Mouse (Mus musculus): ENCODE results near the gene Dennd4b. TPM values are rescaled to one million over a fixed set of nuclear protein-coding genes. Genes with fewer than 3 reads are reported as not detected.

The Dennd4b gene
- polyA plus RNA-seq, 1 experiment from 2014 or later, result 4.7 TPM

DNA sequence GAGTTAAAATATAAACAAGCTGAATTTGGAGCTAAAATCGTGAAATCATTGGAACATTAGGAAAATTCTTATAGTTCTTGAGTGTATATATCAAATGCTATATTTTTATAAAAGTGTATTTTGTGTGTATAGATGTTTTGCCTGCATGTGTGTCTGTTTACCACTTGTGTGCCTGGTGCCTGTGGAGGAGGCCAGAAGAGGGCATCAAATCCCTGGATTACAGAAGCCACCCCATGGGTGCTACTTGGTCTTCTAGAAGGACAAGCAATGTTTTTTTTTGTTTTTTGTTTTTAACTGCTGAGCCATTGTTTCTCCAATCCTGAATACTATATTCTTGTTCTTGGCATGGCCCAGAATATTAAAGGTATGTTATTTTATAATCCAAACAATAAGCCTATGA lies 25.6 kb downstream of the Dennd4b start:
- H3K4me3 ChIP-seq, result no peak overlapping the region
- H3K27me3 ChIP-seq, result no peaks in the 10 kb centered on the region
- WGBS, result 94% methylated on average over 1 of the region's 1 CpGs
- H3K4me1 ChIP-seq, result peaks cover 16% of the 10 kb centered on the region; the same call in 1 of the 2 replicates
- H3K9me3 ChIP-seq, result no peaks in the 10 kb centered on the region
- no peak for ATAC-seq (ENCODE audit: insufficient number of reproducible peaks, low FRiP score, low TSS enrichment, low read depth)
- H3K4me2 ChIP-seq, result no peak overlapping the region
- H3K27ac ChIP-seq, result no peak overlapping the region
- no peaks in the 10 kb centered on the region; the same call in 1 of the 2 replicates for H3K36me3 ChIP-seq
- no peak overlapping the region for H3K9ac ChIP-seq

DNA sequence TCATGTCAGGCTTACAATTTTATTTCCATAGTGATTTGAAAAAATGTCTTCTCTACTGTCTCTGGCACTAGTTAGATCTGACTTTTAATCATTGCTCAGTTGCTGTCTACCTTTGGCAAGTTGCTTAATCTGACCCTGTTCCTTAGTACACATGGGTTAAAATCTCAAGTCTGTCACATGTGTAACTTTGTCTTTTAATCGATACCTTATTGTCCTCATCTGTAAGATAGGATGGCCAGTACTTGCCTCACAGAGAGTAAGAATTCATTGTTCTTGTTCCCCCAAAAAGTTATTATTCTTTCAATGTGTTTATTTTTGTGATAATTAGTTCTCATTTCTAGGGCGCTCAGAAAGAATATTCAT lies 27.0 kb downstream of the Dennd4b start:
- Histone ChIP-seq H3K4me2 (peak overlapping the region; percentile 54), H3K4me3 (peak overlapping the region; percentile 76)

DNA sequence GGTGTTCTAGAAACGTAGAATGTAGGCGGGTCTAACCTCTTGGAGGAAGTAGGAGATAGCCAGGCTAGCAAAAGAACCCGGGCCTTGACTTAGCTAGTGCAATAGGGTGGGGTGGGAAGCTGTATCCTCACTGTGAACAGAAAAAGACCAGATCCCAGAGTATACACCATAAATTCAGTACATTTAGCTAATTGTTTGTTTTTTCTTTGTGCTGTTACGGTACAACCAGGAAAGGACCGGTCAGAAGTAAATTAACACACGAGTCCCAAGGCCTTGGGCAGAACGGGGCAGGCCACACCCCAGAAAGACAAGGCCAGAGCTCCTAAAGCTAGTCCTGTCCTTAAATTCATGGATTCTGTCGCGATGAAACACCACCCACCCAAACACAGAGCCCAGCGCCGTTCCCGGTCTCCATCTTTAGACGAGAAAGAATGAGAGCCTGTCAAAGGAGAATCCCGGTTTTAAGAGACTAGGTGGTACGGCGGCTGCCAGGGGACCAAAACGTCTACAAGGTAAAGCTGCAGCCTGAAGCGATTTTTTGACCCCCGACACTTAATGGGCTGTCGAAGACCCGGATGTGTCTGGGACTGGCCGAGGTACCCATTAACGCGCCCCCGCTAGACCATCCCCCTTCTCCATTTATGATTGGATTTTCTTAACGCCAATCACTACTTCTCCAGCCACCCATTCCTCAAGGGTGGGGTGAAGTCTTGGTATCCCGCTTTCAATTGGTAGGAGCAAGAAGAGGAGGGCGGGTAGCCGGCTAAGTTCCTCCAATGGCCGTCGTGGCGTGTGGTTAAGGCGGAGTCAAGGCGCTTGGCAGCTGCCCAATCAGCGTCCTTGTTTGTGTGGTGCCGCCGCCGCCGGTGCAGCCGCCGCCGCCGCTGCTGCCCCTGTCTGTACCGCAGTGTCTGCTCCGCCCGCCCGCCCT lies 27.6 kb downstream of the Dennd4b start, which contains the start of gene Gatad2b:
Gatad2b (plus strand) TSS at position 834 of the 931 bp plus-strand sequence.
- Histone ChIP-seq H3K4me2 (peak within 1 kb of the TSS; percentile 68), H3K9me3 (no peaks in the 10 kb centered on the region), H3K4me3 (peak within 1 kb of the TSS; percentile 76), H3K4me1 (peaks cover 17% of the 10 kb centered on the region; the same call in 1 of the 2 replicates), H3K9ac (peak within 1 kb of the TSS; percentile 85), H3K27ac (peak within 1 kb of the TSS; percentile 97), H3K27me3 (no peaks in the 10 kb centered on the region), H3K36me3 (no peaks in the 10 kb centered on the region; the same call in 1 of the 2 replicates)
- WGBS, result under 1% methylated on average over 47 of the region's 47 CpGs
- ATAC-seq (ENCODE audit: insufficient number of reproducible peaks, low FRiP score, low TSS enrichment, low read depth), result peak; percentile 99

More for the DNA sequence above, 27.0 kb downstream of the Dennd4b start:
- Histone ChIP-seq H3K36me3 (no peaks in the 10 kb centered on the region; the same call in 1 of the 2 replicates), H3K9ac (no peak overlapping the region), H3K27me3 (no peaks in the 10 kb centered on the region), H3K9me3 (no peaks in the 10 kb centered on the region), H3K27ac (peak overlapping the region; percentile 94), H3K4me1 (peaks cover 17% of the 10 kb centered on the region; the same call in 1 of the 2 replicates)
- 33% methylated on average over 2 of the region's 2 CpGs for WGBS
- ATAC-seq (ENCODE audit: insufficient number of reproducible peaks, low FRiP score, low TSS enrichment, low read depth), result no peak

DNA sequence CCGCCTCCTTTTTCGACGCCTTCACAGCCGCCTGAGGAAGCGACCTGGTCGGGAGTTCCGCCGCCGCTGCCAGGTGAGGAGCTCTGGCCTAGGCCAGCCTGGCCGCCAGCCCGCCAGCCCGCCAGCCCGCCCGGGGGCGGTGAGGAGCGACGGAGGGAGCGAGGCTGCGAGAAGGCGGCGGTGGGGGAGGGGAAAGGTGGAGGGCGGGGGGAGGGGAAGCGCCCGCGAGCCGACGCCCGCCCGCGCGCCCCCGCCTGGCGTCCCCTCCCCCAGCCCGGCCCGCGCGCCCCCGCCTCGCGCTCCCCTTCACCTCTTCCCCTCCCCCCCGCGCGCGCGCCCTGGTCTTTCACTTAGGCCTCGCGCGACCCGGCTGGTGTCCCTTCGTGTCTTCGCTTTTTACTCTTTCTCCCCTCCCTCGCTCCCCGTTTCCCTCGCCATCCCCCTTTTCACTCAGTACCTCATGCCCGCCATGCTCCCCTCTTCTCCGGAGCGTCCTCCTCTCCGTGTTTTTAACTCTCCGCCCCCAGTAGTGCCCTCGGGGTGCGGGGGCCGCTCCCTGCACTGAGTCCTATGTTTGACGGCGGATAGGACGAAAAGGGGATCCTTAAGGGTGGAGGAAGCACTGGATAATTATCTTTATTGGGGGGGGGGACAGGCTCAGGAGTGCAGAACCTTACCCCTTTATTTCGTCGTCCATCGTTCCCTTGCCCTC lies 28.5 kb downstream of the Dennd4b start:
- Histone ChIP-seq H3K9me3 (no peaks in the 10 kb centered on the region), H3K27ac (peak overlapping the region; percentile 97), H3K4me2 (peak overlapping the region; percentile 68), H3K4me3 (peak overlapping the region; percentile 76), H3K27me3 (no peaks in the 10 kb centered on the region), H3K36me3 (no peaks in the 10 kb centered on the region; the same call in 1 of the 2 replicates), H3K4me1 (peaks cover 17% of the 10 kb centered on the region; the same call in 1 of the 2 replicates), H3K9ac (peak overlapping the region; percentile 85)
- 0% methylated on average over 31 of the region's 68 CpGs for WGBS
- ATAC-seq (ENCODE audit: insufficient number of reproducible peaks, low FRiP score, low TSS enrichment, low read depth), result peak; percentile 4

DNA sequence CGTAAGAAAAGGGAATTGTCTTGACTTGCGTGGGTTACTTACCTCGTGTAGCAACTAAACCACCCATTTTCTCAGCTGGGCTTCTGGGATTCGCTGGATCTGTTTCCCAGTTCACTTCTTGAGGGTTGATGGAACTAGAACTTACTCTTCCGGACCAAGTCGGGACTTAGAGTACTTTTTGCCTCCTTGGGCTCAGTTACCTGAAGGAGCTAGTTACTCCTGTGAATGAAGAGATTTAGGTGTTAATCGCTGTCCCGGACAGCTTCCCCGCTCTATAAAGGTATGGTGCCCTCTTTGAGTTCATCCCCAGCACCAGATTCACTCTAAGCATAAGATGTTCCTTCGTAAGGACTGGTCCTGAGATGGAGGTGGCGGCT lies 29.1 kb downstream of the Dennd4b start:
- peak overlapping the region; percentile 68 for H3K4me2 ChIP-seq
- no peaks in the 10 kb centered on the region for H3K27me3 ChIP-seq
- H3K4me3 ChIP-seq, result peak overlapping the region; percentile 76
- H3K4me1 ChIP-seq, result peaks cover 17% of the 10 kb centered on the region; the same call in 1 of the 2 replicates
- WGBS, result 2% methylated on average over 11 of the region's 11 CpGs
- peak overlapping the region; percentile 97 for H3K27ac ChIP-seq
- H3K9me3 ChIP-seq, result no peaks in the 10 kb centered on the region
- peak overlapping the region; percentile 85 for H3K9ac ChIP-seq
- ATAC-seq (ENCODE audit: insufficient number of reproducible peaks, low FRiP score, low TSS enrichment, low read depth), result no peak
- H3K36me3 ChIP-seq, result no peaks in the 10 kb centered on the region; the same call in 1 of the 2 replicates

DNA sequence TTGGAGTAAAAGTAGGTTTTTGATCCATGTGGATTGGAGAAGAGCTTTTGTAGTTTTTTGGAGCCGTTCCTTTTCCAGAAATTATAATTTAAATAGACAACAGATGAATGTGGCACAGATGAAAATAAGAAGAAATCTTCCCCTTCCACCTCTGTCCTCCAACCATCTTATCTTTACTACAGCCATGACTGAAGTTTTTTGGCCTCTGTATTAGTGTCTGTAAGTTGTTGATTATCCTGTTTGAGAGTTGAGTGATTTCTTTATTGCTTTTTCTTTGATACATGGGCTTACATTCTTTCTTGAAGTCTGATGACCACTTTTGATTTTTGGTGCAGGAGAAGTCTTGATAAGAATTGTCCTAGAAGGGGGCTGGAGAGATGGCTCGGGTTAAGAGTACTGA lies 29.7 kb downstream of the Dennd4b start:
- WGBS, result 57% methylated on average over 2 of the region's 2 CpGs
- no peaks in the 10 kb centered on the region; the same call in 1 of the 2 replicates for H3K36me3 ChIP-seq
- H3K9me3 ChIP-seq, result no peaks in the 10 kb centered on the region
- H3K27ac ChIP-seq, result no peak overlapping the region
- no peaks in the 10 kb centered on the region for H3K27me3 ChIP-seq
- peak overlapping the region; percentile 68 for H3K4me2 ChIP-seq
- H3K9ac ChIP-seq, result no peak overlapping the region
- no peak for ATAC-seq (ENCODE audit: insufficient number of reproducible peaks, low FRiP score, low TSS enrichment, low read depth)
- H3K4me3 ChIP-seq, result peak overlapping the region; percentile 76
- peaks cover 17% of the 10 kb centered on the region; the same call in 1 of the 2 replicates for H3K4me1 ChIP-seq

DNA sequence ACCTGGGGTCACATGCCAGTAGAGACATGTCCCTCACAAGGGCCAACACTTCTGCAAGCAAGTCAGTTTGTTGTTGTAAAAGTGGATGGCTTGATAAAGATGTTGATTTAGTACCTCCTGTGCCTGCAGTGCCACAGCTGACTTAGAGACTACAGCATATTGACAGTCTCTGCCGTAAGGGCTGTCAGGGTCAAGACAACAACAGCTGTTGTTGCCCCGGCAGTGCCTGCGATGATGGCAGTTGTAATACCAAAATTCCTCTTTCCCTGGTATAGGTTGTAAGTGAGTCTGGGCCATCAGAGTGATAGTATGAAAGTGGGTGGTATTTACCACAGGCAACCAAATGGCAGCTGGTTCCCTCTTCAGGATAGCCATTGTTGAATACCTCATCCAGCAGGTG lies 40.8 kb downstream of the Dennd4b start:
- ATAC-seq (ENCODE audit: insufficient number of reproducible peaks, low FRiP score, low TSS enrichment, low read depth), result no peak
- 70% methylated on average over 3 of the region's 3 CpGs for WGBS
- Histone ChIP-seq H3K4me1 (no peaks in the 10 kb centered on the region), H3K27me3 (no peaks in the 10 kb centered on the region), H3K9ac (no peak overlapping the region), H3K4me2 (no peak overlapping the region), H3K9me3 (no peaks in the 10 kb centered on the region), H3K36me3 (no peaks in the 10 kb centered on the region), H3K4me3 (no peak overlapping the region), H3K27ac (no peak overlapping the region)

DNA sequence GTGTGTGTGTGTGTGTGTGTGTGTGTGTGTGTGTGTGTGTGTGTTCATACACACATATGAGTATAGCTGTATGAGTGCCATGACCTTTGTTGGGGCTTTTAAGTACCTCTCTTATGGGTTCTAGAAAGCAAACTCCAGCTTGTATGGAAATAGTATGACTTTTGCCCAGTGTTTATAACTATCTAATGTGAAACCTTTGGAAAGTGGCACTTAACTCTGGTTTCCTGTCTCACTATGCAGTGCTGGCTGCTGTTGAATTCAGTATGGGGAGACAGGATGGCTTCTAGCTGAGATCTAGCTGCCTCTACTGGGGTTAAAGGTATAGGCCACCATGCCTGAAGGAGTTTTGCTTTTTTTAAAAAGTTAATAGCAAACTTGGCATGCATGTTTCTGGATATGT lies 44.6 kb downstream of the Dennd4b start:
- no peaks in the 10 kb centered on the region for H3K4me1 ChIP-seq
- H3K9ac ChIP-seq, result no peak overlapping the region
- H3K27me3 ChIP-seq, result no peaks in the 10 kb centered on the region
- no peak overlapping the region for H3K4me2 ChIP-seq
- H3K36me3 ChIP-seq, result no peaks in the 10 kb centered on the region
- ATAC-seq (ENCODE audit: insufficient number of reproducible peaks, low FRiP score, low TSS enrichment, low read depth), result no peak
- no peaks in the 10 kb centered on the region for H3K9me3 ChIP-seq
- no peak overlapping the region for H3K27ac ChIP-seq
- H3K4me3 ChIP-seq, result no peak overlapping the region

DNA sequence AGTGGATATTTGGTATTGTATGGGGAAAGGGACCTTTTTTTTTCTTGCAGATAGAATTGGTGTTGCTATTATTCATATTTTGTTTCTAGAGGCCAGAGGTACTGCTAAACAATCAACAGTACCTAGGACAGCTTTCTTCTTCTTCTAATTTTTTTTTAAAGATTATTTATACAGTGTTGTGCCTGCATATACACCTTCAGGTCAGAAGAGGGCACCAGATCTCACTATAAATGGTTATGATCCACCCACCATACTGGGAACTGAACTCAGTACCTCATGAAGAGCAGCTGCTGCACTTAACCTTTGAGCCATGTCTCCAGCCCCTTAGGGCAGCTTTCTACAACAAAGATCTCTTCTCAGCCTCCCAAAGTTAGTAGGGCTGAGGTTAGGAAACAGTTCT lies 48.4 kb downstream of the Dennd4b start:
- no peaks in the 10 kb centered on the region for H3K27me3 ChIP-seq
- H3K36me3 ChIP-seq, result no peaks in the 10 kb centered on the region
- ATAC-seq (ENCODE audit: insufficient number of reproducible peaks, low FRiP score, low TSS enrichment, low read depth), result no peak
- no peak overlapping the region for H3K4me3 ChIP-seq
- H3K4me2 ChIP-seq, result no peak overlapping the region
- H3K9me3 ChIP-seq, result no peaks in the 10 kb centered on the region
- no peaks in the 10 kb centered on the region for H3K4me1 ChIP-seq
- no peak overlapping the region for H3K9ac ChIP-seq
- H3K27ac ChIP-seq, result no peak overlapping the region

DNA sequence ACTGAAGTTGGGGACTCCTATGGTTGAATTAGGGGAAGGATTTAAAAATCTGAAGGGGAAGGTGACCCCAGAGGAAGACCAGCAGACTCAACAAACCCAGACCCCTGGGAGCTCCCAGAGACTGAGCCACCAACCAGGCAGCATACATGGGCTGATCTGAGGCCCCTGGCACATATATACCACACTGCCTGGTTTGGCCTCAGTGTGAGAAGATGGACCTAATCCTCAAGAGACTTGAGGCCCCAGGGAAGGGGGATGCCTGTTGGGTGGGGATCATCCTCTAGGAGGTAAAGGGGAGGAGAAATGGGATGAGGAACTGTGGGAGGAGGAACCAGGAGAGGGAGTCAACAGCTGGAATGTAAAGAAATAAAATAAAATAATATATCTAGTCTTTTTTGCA lies 49.3 kb downstream of the Dennd4b start:
- ATAC-seq (ENCODE audit: insufficient number of reproducible peaks, low FRiP score, low TSS enrichment, low read depth), result no peak
- no peak overlapping the region for H3K27ac ChIP-seq
- H3K4me2 ChIP-seq, result no peak overlapping the region
- no peak overlapping the region for H3K9ac ChIP-seq
- no peaks in the 10 kb centered on the region for H3K9me3 ChIP-seq
- no peak overlapping the region for H3K4me3 ChIP-seq
- no peaks in the 10 kb centered on the region for H3K27me3 ChIP-seq
- no peaks in the 10 kb centered on the region for H3K4me1 ChIP-seq
- H3K36me3 ChIP-seq, result no peaks in the 10 kb centered on the region

DNA sequence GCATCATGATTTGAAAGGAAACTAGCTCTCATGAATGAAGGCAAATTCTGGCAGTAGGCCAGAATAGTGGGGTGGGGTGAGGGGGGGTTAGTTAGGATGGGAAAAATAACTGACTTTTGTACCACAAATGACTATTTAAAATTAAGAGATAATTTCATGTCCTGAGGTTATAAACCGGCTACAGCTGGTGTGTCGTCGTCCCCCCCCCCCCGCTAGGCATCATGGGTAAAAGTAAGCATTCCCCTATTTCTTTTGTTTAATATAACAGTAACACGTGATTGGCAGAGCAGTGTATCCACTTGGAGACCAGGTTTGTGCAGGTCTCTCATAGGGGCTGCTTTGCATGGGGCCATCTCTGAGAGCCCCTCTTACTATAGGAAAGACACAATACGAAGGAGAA lies 57.3 kb downstream of the Dennd4b start:
- Histone ChIP-seq H3K27me3 (no peaks in the 10 kb centered on the region), H3K36me3 (no peaks in the 10 kb centered on the region), H3K4me1 (peaks cover 22% of the 10 kb centered on the region), H3K9ac (no peak overlapping the region), H3K4me2 (no peak overlapping the region), H3K9me3 (no peaks in the 10 kb centered on the region), H3K27ac (peak overlapping the region; percentile 33; the same call in 1 of the 2 replicates), H3K4me3 (no peak overlapping the region)
- 42% methylated on average over 6 of the region's 6 CpGs for WGBS
- no peak for ATAC-seq (ENCODE audit: insufficient number of reproducible peaks, low FRiP score, low TSS enrichment, low read depth)

DNA sequence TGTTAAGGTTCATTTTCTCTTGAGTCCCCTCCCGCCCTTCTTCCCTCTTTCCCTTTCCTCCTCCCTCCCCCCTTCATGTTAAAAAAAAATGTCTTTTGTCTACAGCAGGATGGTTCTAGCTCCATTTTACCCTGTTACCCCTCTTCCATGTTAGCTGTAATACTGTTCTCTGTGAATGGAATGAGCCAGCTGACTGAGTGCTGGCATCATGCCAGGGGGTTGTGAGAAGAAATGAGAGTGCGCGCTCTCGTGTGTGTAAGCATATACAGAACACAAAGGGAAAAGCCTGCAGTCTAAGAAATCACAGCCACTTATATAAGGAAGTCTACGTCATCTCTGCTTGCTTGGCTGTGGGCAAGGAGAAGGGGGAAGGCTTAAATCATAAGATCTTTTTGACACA lies 58.1 kb downstream of the Dennd4b start:
- H3K9ac ChIP-seq, result no peak overlapping the region
- H3K4me2 ChIP-seq, result no peak overlapping the region
- no peaks in the 10 kb centered on the region for H3K9me3 ChIP-seq
- peak; percentile 74; the same call in 1 of the 2 replicates for ATAC-seq (ENCODE audit: insufficient number of reproducible peaks, low FRiP score, low TSS enrichment, low read depth)
- WGBS, result 5% methylated on average over 5 of the region's 5 CpGs
- peak overlapping the region; percentile 68 for H3K27ac ChIP-seq
- no peaks in the 10 kb centered on the region for H3K36me3 ChIP-seq
- no peaks in the 10 kb centered on the region for H3K27me3 ChIP-seq
- H3K4me1 ChIP-seq, result peaks cover 22% of the 10 kb centered on the region
- no peak overlapping the region for H3K4me3 ChIP-seq
